Mouse (Mus musculus): ENCODE results near the gene Stub1.

DNA sequence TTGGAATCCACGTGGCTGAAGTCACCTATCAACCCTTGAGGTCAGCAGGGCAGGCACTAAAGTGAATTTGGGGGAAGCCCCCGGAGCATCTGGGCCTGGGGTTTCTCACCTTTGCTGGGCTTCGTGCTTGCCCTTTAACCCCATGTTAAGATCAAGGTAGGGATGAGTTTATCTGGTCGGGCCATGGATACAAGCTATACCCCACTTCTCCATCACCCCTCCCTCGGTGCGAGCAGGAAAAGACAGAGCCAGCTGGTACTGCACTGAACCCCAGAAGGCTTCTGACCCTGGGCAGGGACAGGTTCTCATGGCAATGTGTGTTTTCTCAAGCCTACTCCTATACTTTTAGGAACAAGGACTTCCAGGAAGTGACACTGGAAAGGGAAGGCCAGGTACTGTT, 51.9 kb downstream of the Stub1 start:
- no peak for TF ChIP-seq POLR2A (IDR thresholded peaks at IDR 0.05; ENCODE audit: low read depth, low read length)
- TF ChIP-seq CTCF (conservative IDR thresholded peaks at IDR 0.05; ENCODE audit: insufficient read depth, insufficient read length, low read depth, low read length), result no peak

Measured in kidney, adult 2 months (tissue).